Mouse (Mus musculus) MEL (cell line): Measurements from ENCODE around the gene Igf1r. TPM values are rescaled to one million over a fixed set of nuclear protein-coding genes. Genes with fewer than 3 reads are reported as not detected.
A peak's percentile ranks its signal among the peaks of the same experiment; 100 is the strongest.

ENCODE experiments used
- DNase-seq: peaks from one replicate; pipeline ENCODE4 v3.0.0; 2011; ENCODE audit warnings: low read depth, low spot score
- H3K27ac ChIP-seq: 2 replicates; pipeline ENCODE4 v1.5.1; 2012; ENCODE audit warnings: low read depth, mild to moderate bottlenecking, control low read depth, low read length, moderate library complexity; ENCODE audit not compliant: control insufficient read depth
- H3K27me3 ChIP-seq, 2 experiments: fragments of 150-350 bp in 1 of 2; sonication (generic) in 1 of 2; 2 replicates each; pipeline ENCODE4 v1.6.1; 2012; ENCODE audit warnings: low read length in 2 of 2, mild to moderate bottlenecking in 2 of 2, improper control_type of control experiment in 1 of 2, moderate library complexity in 1 of 2; ENCODE audit not compliant: insufficient read depth in 2 of 2, control insufficient read depth in 1 of 2
- H3K36me3 ChIP-seq, 2 experiments: 2 replicates each; pipeline ENCODE4 v1.6.1; 2012 to 2014; ENCODE audit warnings: low read length in 2 of 2, improper control_type of control experiment in 1 of 2, inconsistent platforms in 1 of 2, mild to moderate bottlenecking in 1 of 2; ENCODE audit not compliant: insufficient read depth in 2 of 2, control insufficient read depth in 1 of 2
- H3K4me1 ChIP-seq, 2 experiments: fragments of 150-350 bp in 1 of 2; sonication (generic) in 1 of 2; 2 replicates each; pipeline ENCODE4 v1.6.1; 2012; ENCODE audit warnings: low read length in 2 of 2, improper control_type of control experiment in 1 of 2, mild to moderate bottlenecking in 1 of 2; ENCODE audit not compliant: insufficient read depth in 2 of 2, control insufficient read depth in 1 of 2
- H3K4me3 ChIP-seq, 2 experiments: fragments of 150-350 bp in 1 of 2; sonication (generic) in 1 of 2; 2 replicates each; pipeline ENCODE4 v1.5.1; 2012; ENCODE audit warnings: low read depth in 2 of 2, low read length in 2 of 2, mild to moderate bottlenecking in 2 of 2, moderate library complexity in 2 of 2, control low read depth in 1 of 2, improper control_type of control experiment in 1 of 2; ENCODE audit not compliant: control insufficient read depth in 1 of 2, insufficient read depth in 1 of 2
- H3K79me2 ChIP-seq: 2 replicates; pipeline ENCODE4 v1.6.1; 2012; ENCODE audit warnings: mild to moderate bottlenecking, low read length, moderate library complexity; ENCODE audit not compliant: control insufficient read depth, poor library complexity, insufficient read depth
- H3K9ac ChIP-seq: 2 replicates; pipeline ENCODE4 v1.6.1; 2012; ENCODE audit warnings: low read depth, mild to moderate bottlenecking, control low read depth, low read length, moderate library complexity; ENCODE audit not compliant: control insufficient read depth, poor library complexity, severe bottlenecking
- H3K9me3 ChIP-seq: fragments of 150-350 bp; sonication (generic); replicated peaks from 2 replicates; pipeline ENCODE4 v1.6.1; 2012; ENCODE audit warnings: mild to moderate bottlenecking, low read length, improper control_type of control experiment, moderate library complexity; ENCODE audit not compliant: insufficient read depth
- BHLHE40 ChIP-seq: IDR thresholded peaks from 2 replicates; pipeline ENCODE4 v1.6.1; 2012; ENCODE audit warnings: low read depth, mild to moderate bottlenecking, inconsistent platforms, low read length, improper control_type of control experiment, borderline replicate concordance
- CHD1 ChIP-seq: IDR thresholded peaks from 2 replicates; pipeline ENCODE4 v1.6.1; 2012; ENCODE audit warnings: low read depth, mild to moderate bottlenecking, inconsistent platforms, low read length, improper control_type of control experiment
- CHD2 ChIP-seq: IDR thresholded peaks from 2 replicates; pipeline ENCODE4 v1.6.1; 2011; ENCODE audit warnings: low read length, improper control_type of control experiment
- E2F4 ChIP-seq: IDR thresholded peaks from 2 replicates; pipeline ENCODE4 v1.6.1; 2011; ENCODE audit warnings: low read depth, low read length, improper control_type of control experiment, borderline replicate concordance
- EP300 ChIP-seq, 2 experiments: IDR thresholded peaks; 2 replicates each; pipeline ENCODE4 v1.6.1; 2011; ENCODE audit warnings: improper control_type of control experiment in 2 of 2, low read length in 2 of 2, low read depth in 1 of 2, mild to moderate bottlenecking in 1 of 2
- ETS1 ChIP-seq: IDR thresholded peaks from 2 replicates; pipeline ENCODE4 v1.6.1; 2012; ENCODE audit warnings: low read depth, mild to moderate bottlenecking, inconsistent platforms, low read length, improper control_type of control experiment, moderate library complexity
- GATA1 ChIP-seq: IDR thresholded peaks from 2 replicates; pipeline ENCODE4 v1.6.1; 2011; ENCODE audit warnings: low read depth, low read length, improper control_type of control experiment
- KAT2A ChIP-seq: conservative IDR thresholded peaks from 2 replicates; pipeline ENCODE4 v1.6.1; 2012; ENCODE audit warnings: low read depth, low read length, improper control_type of control experiment, inconsistent platforms
- MAX ChIP-seq: IDR thresholded peaks from 2 replicates; pipeline ENCODE4 v1.6.1; 2011; ENCODE audit warnings: low read length, improper control_type of control experiment
- MEF2A ChIP-seq: IDR thresholded peaks from 2 replicates; pipeline ENCODE4 v1.6.1; 2014; ENCODE audit warnings: low read depth, mild to moderate bottlenecking, inconsistent platforms, low read length, improper control_type of control experiment; ENCODE audit not compliant: poor library complexity, insufficient replicate concordance, severe bottlenecking; ENCODE audit errors: extremely low read depth
- MYB ChIP-seq: IDR thresholded peaks from 2 replicates; pipeline ENCODE4 v1.6.1; 2011; ENCODE audit warnings: mild to moderate bottlenecking, low read depth, low read length, improper control_type of control experiment
- NELFE ChIP-seq: IDR thresholded peaks from 2 replicates; pipeline ENCODE4 v1.6.1; 2011; ENCODE audit warnings: low read depth, low read length, improper control_type of control experiment
- NRF1 ChIP-seq: IDR thresholded peaks from 2 replicates; pipeline ENCODE4 v1.6.1; 2014; ENCODE audit warnings: low read depth, mild to moderate bottlenecking, inconsistent platforms, low read length, improper control_type of control experiment, moderate library complexity; ENCODE audit not compliant: poor library complexity, insufficient read depth, severe bottlenecking
- POLR2AphosphoS5 ChIP-seq: IDR thresholded peaks from 2 replicates; pipeline ENCODE4 v1.6.1; 2012; ENCODE audit warnings: low read depth, borderline replicate concordance, mild to moderate bottlenecking, inconsistent platforms, low read length, moderate library complexity, mixed read lengths
- RAD21 ChIP-seq: IDR thresholded peaks from 2 replicates; pipeline ENCODE4 v1.6.1; 2011; ENCODE audit warnings: mild to moderate bottlenecking, low read depth, low read length, improper control_type of control experiment
- RCOR1 ChIP-seq: IDR thresholded peaks from 2 replicates; pipeline ENCODE4 v1.6.1; 2012; ENCODE audit warnings: low read depth, mild to moderate bottlenecking, inconsistent platforms, low read length, improper control_type of control experiment
- SIN3A ChIP-seq: IDR thresholded peaks from 2 replicates; pipeline ENCODE4 v1.6.1; 2012; ENCODE audit warnings: low read length, improper control_type of control experiment, inconsistent platforms
- SMC3 ChIP-seq: IDR thresholded peaks from 2 replicates; pipeline ENCODE4 v1.6.1; 2011; ENCODE audit warnings: low read depth, low read length, improper control_type of control experiment
- TAL1 ChIP-seq: IDR thresholded peaks from 2 replicates; pipeline ENCODE4 v1.6.1; 2012; ENCODE audit warnings: mild to moderate bottlenecking, inconsistent platforms, low read length, moderate library complexity, mixed read lengths
- TBP ChIP-seq: IDR thresholded peaks from 2 replicates; pipeline ENCODE4 v1.8.0; 2011; ENCODE audit warnings: low read depth, low read length, improper control_type of control experiment
- TCF12 ChIP-seq: IDR thresholded peaks from 2 replicates; pipeline ENCODE4 v1.6.1; 2014; ENCODE audit warnings: low read depth, mild to moderate bottlenecking, inconsistent platforms, low read length, improper control_type of control experiment, moderate library complexity
- UBTF ChIP-seq: IDR thresholded peaks from 2 replicates; pipeline ENCODE4 v1.6.1; 2012; ENCODE audit warnings: low read depth, mild to moderate bottlenecking, inconsistent platforms, low read length, improper control_type of control experiment, moderate library complexity, borderline replicate concordance; ENCODE audit not compliant: insufficient read depth
- USF1 ChIP-seq: IDR thresholded peaks from 2 replicates; pipeline ENCODE4 v1.6.1; 2014; ENCODE audit warnings: low read depth, mild to moderate bottlenecking, inconsistent platforms, low read length, improper control_type of control experiment, moderate library complexity
- USF2 ChIP-seq, 2 experiments: IDR thresholded peaks; 2 replicates each; pipeline ENCODE4 v1.6.1; 2011 to 2012; ENCODE audit warnings: improper control_type of control experiment in 2 of 2, low read length in 2 of 2, borderline replicate concordance in 1 of 2, inconsistent platforms in 1 of 2, low read depth in 1 of 2, mild to moderate bottlenecking in 1 of 2; ENCODE audit not compliant: insufficient read depth in 1 of 2
- ZC3H11A ChIP-seq: IDR thresholded peaks from 2 replicates; pipeline ENCODE4 v1.6.1; 2012; ENCODE audit warnings: low read depth, mild to moderate bottlenecking, inconsistent platforms, low read length, improper control_type of control experiment
- ZNF384 ChIP-seq: IDR thresholded peaks from 2 replicates; pipeline ENCODE4 v1.6.1; 2012; ENCODE audit warnings: low read depth, mild to moderate bottlenecking, inconsistent platforms, low read length, improper control_type of control experiment
- polyA plus RNA-seq, 2 experiments: library from polyadenylated mRNA; stranded (reverse) in 1 of 2; unstranded in 1 of 2; fragments of >175 nt in 1 of 2; fragments of >200 nt in 1 of 2; gene quantifications; 2 replicates each; pipeline versions ENCODE4 v1.2.1 to v1.2.4; 2012; ENCODE audit warnings: low replicate concordance in 2 of 2, low read depth in 1 of 2; ENCODE audit not compliant: insufficient read length in 2 of 2, insufficient read depth in 1 of 2, missing spikeins in 1 of 2
- total RNA-seq: library from RNA; depleted of rRNA; stranded (reverse); fragments of 300-350 nt; gene quantifications from 2 replicates; pipeline ENCODE4 v1.2.3, GENCODE M21; 2012

Igf1r gene
- total and polyA plus RNA-seq, 3 experiments = 11.8 to 11.9 TPM; not detected in 1

DNA sequence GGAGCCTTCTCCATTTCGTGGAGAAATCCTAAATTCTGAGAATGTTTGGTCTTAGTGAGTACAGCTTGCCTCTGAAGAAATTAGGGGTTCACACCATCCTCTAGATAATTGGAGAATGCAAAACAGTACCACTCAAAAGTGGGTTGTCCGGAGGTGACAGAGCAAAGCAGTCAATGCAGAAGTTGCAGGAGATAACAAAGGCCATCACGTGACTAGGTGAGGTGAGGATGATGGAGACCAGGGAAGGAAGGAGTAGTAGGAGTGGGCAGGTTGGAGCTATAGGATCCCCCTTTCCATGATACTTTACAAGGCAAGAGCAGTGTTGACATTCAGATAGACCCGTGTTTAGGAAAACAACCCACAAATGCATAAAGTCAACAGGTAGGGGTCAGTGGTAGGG lies 41.0 kb downstream of the Igf1r start (continued):
- TF ChIP-seq KAT2A (no peak), USF1 (peak; percentile 96), MEF2A (no peak)

DNA sequence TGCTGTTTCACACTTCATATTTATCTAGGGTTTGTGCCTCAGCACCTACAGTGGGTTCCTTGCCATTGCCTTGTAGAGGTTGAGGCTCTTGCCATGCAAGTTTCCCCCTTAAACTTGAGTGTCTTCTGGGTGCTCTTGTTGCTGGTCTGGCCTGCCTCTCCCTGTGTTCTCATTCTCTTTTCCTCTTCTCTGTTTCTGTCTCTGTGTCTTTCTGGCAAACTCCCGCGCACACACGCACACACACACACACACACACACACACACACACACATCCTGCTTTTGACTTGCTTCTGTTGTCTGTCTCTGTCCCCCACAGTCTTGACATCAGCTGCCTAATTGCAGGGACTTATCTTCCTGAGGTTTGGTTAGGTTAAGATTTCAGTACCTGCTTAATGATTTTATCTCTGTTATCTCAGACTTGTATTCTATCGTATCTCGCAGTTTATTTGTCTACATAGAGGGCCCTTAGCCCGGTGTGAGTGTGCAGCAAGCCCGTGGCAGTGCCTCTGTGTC lies 41.8 kb downstream of the Igf1r start:
- TF ChIP-seq RCOR1 = peak; percentile 69; the same call in 1 of the 2 replicates
- TF ChIP-seq MAX = no peak
- TF ChIP-seq EP300 (IDR thresholded peaks at IDR 0.05; ENCODE audit: low read depth in 1 of 2, low read length in 2 of 2) = peak in 1 of 2 experiments; percentile 63; a peak in 2 of 4 replicates
- TF ChIP-seq TBP = no peak
- peak; percentile 82 for TF ChIP-seq GATA1
- no peak for TF ChIP-seq RAD21
- TF ChIP-seq BHLHE40 = no peak
- TF ChIP-seq ETS1 = peak; percentile 84
- TF ChIP-seq TCF12 = peak; percentile 48
- peak; percentile 19; the same call in 1 of the 2 replicates for TF ChIP-seq SIN3A
- TF ChIP-seq, all 39 proteins: peak for 6
- no peaks in the 10 kb centered on the region for H3K9me3 ChIP-seq
- H3K4me1 ChIP-seq = peaks cover 41 to 50% of the 10 kb centered on the region in 2 experiments
- peak overlapping the region; percentile 72 for H3K9ac ChIP-seq
- peaks cover 0 to 49% of the 10 kb centered on the region in 2 experiments; a peak in 2 of 4 replicates for H3K36me3 ChIP-seq
- no peak overlapping the region; a peak in 1 of 4 replicates for H3K4me3 ChIP-seq
- peaks cover 15% of the 10 kb centered on the region; the same call in 1 of the 2 replicates for H3K79me2 ChIP-seq
- DNase-seq = peak; percentile 60
- H3K27ac ChIP-seq = peak overlapping the region; percentile 97
- no peaks in the 10 kb centered on the region for H3K27me3 ChIP-seq

DNA sequence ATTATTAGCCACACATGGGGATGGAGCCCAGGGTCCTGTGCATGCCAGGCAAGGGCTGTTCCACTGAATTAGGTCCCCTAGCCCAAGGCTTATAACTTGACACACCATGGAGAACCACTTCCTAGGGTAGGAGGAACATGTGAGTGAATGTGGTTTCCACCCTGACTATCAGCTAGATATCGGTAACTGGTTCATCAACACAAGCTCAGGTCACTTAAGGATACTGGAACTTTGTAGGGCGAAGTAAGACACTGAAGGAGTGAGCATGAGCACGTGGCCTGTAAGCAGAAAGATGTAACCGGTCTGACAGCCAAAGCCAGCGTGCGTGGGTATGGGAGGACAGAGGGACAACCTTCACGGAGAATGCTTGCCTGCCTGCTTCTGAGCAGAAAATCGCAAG lies 42.6 kb downstream of the Igf1r start:
- peak; percentile 84 for DNase-seq
- H3K27me3 ChIP-seq = no peaks in the 10 kb centered on the region
- peak overlapping the region; percentile 28 to 47; a peak in 3 of 4 replicates for H3K4me3 ChIP-seq
- H3K9ac ChIP-seq = peak overlapping the region; percentile 72
- H3K27ac ChIP-seq = peak overlapping the region; percentile 97
- peaks cover 15% of the 10 kb centered on the region; the same call in 1 of the 2 replicates for H3K79me2 ChIP-seq
- H3K36me3 ChIP-seq = peaks cover 0 to 49% of the 10 kb centered on the region in 2 experiments; a peak in 2 of 4 replicates
- no peaks in the 10 kb centered on the region for H3K9me3 ChIP-seq
- peaks cover 41 to 50% of the 10 kb centered on the region in 2 experiments for H3K4me1 ChIP-seq
- TF ChIP-seq CHD2 = no peak
- no peak for TF ChIP-seq TAL1
- peak; percentile 80 for TF ChIP-seq GATA1
- peak; percentile 92 for TF ChIP-seq ETS1
- TF ChIP-seq USF2 (IDR thresholded peaks at IDR 0.05; ENCODE audit: borderline replicate concordance in 1 of 2, insufficient read depth in 1 of 2, low read depth in 1 of 2, low read length in 2 of 2) = peak in 1 of 2 experiments; percentile 56; a peak in 1 of 4 replicates
- peak; percentile 65 for TF ChIP-seq ZNF384
- TF ChIP-seq MEF2A = 0 out of 2 replicates have a peak, but pooled peaks have one; percentile 4
- peak; percentile 29; the same call in 1 of the 2 replicates for TF ChIP-seq NRF1
- TF ChIP-seq SIN3A = peak; percentile 96
- TF ChIP-seq ZC3H11A = no peak
- peak; percentile 20; the same call in 1 of the 2 replicates for TF ChIP-seq NELFE
- peak; percentile 57; the same call in 1 of the 2 replicates for TF ChIP-seq MYB
- TF ChIP-seq SMC3 = no peak
- no peak for TF ChIP-seq UBTF
- TF ChIP-seq E2F4 = no peak
- peak; percentile 43; the same call in 1 of the 2 replicates for TF ChIP-seq CHD1
- peak; percentile 75 for TF ChIP-seq TCF12
- no peak for TF ChIP-seq POLR2AphosphoS5
- TF ChIP-seq RAD21 = no peak
